Mouse (Mus musculus) left cerebral cortex, adult 18-20 months (tissue): ENCODE measurements around the gene Cpeb4. TPM values are rescaled to one million over a fixed set of nuclear protein-coding genes. Genes with fewer than 3 reads are reported as not detected.

Experiments used
- DNase-seq, 2 experiments: peaks; one replicate each; pipeline ENCODE4 v3.0.0; 2021 to 2022; ENCODE audit warnings: low spot score in 2 of 2, mixed read lengths in 1 of 2
- total RNA-seq, 2 experiments: library from RNA; stranded (reverse); gene quantifications; 2 replicates each; pipeline ENCODE4 v1.2.3; 2021

Gene Cpeb4
- total RNA-seq, 2 experiments from 2014 or later, result 145 to 152 TPM

DNA sequence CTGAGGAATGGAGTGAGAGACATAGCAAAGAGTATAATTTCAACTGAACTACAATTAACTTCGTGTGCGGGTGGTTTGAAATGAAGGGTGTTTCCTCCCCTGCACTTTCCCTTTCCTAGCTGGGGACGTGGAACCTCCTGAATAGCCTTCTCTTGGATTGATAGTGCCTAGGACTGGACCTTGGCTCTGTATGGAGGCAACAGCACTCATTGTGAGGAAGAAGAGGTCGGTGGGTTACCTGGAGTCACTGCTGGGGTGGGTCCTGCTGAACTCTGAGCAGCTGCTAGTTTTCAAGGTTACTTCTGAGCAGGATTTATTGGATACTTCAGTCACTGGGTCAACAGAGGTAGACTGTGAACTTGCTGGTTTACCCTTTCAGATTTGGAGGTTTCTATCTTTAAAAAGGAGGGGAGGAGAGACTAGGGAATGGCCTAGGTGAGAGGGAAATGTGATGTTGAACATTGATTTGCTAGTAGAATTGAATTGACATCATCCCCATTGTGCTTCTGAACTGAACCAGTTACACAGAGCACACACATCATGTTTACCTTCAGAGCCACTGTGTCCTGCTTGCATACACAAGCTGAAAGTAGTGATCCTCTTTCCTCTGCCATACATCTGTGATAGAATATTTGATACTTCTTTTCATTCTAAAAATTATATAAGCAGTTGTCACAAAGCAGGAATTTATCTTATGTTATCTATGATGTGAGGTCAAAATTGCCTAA lies 24.2 kb downstream of the Cpeb4 start:
- no peak for DNase-seq

GRCm38 (mm10) chr11:31896905-31897304 lies 24.9 kb downstream of the Cpeb4 start:
- DNase-seq, result no peak

DNA sequence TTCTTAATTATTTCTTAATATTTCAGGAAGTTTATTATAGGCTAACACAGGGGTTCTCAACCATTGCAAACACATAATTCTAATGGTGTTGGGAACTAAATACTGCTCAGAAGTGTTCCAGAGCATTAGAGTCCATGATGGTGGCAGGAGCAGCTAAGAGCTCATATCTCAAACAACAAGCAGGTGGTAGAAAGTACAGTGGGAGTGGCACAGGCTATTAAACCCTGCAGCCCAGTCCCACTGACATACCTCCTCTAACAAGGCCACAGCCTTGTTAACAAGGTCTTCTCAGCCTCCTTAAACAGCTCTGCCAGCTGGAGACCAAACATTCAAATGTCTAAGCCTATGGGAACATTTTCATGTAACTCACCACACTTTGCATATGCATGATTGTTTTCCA lies 27.2 kb downstream of the Cpeb4 start:
- no peak for DNase-seq

- DNase-seq, result no peak
These were observed 28.7 kb downstream of the Cpeb4 start for GRCm38 (mm10) chr11:31900736-31901135.

GRCm38 (mm10) chr11:31902251-31903001 lies 30.4 kb downstream of the Cpeb4 start:
- DNase-seq, result no peak

GRCm38 (mm10) chr11:31906499-31906898 lies 34.5 kb downstream of the Cpeb4 start:
- DNase-seq, result no peak

DNA sequence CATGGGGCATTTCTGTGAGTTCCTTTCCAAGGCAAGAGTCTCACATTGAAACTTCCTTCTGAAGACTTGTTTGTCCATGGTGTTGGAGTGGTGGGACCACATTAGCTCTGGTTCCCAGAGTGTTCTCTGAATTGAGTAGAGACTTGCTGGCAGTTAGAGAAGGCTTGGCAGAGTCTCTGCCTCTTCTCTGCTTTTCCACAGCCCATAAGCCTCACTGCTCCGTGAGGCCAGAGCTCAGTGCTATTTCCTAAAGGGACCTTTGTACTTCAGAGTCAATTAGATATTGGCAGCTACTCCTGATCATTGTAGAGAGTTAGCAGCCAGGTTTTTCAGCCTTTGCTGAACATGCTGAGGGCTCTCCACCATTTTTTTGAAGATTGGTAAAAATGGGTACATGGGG lies 35.6 kb downstream of the Cpeb4 start:
- DNase-seq, result no peak

GRCm38 (mm10) chr11:31912958-31913357 lies 40.9 kb downstream of the Cpeb4 start:
- no peak for DNase-seq

GRCm38 (mm10) chr11:31917769-31918168 lies 45.8 kb downstream of the Cpeb4 start:
- DNase-seq, result no peak

DNA sequence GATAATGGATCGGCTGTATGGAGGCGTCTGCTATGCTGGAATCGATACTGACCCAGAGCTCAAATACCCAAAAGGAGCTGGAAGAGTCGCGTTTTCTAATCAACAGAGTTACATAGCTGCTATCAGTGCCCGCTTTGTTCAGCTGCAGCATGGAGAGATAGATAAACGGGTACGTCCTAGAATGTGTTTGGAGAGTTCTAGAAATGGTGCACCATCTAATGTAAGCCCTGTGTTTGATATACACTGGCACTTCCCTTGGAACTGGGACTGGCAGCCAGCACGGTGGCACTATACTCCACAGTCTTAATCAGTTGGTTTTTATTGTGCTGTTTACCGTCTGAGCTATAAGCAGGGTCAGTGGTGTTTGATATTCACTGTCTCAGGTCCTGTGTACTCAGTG lies 58.0 kb downstream of the Cpeb4 start:
- DNase-seq, result no peak

DNA sequence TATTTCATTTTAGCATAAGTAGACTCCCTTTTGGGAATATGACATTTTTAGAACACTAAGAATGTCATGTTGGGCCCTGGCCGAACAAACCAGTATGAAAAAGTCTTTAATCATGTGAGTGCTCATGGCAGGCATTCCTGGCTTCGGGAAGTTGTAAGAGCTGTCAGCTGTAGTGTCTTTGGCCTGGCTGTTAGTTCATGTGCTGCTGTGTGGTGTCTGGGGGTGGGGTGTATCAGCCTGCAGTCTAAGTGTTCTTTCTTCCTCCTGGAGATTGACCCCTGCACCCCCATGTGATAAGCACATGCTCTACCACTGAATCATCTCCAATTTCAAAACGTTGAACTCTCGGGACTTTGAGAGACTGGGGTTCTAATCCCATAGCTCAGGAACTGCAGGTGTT lies 63.6 kb downstream of the Cpeb4 start:
- no peak for DNase-seq

- DNase-seq, result no peak
These were observed 65.0 kb downstream of the Cpeb4 start for GRCm38 (mm10) chr11:31936910-31937525.

DNA sequence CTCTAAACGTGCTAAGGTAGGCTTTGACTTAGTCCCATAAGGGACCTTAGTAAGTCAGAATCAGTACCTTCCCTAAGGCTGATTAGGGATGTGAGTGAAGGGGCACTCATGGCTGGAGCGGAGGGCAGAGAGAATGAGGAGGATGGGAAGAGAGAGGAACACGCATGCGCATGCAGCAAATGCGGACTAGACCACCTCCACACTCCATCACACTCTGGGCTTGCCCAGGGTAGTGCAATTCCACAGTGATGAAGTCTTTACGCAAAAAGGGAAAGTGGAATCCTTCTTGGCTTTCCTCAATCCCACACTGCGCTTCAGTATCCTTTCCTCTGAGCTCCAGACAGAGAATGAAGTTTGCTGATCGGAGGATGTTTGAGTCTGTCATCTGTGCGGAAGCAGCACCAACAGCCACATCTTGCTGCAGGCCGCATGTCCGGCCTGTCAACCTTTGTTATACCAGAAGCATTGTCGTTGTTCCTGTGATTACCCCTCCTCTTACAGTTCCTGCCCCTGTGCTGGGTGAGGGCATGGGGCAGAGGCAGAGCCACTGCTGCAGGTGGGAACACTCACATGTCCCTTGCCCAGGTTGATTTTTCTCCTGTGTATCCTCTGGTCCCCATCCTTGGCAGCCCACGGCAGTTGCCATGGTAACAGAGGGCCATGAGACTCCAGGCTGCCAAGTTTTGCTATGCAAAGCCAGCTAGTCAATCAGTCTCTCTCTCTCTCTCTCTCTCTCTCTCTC lies 69.1 kb downstream of the Cpeb4 start:
- DNase-seq, result peak; percentile 64 to 80

- no peak for DNase-seq
These were observed 69.9 kb downstream of the Cpeb4 start for GRCm38 (mm10) chr11:31941640-31942638.

GRCm38 (mm10) chr11:31945471-31945870 lies 73.5 kb downstream of the Cpeb4 start:
- no peak for DNase-seq

DNA sequence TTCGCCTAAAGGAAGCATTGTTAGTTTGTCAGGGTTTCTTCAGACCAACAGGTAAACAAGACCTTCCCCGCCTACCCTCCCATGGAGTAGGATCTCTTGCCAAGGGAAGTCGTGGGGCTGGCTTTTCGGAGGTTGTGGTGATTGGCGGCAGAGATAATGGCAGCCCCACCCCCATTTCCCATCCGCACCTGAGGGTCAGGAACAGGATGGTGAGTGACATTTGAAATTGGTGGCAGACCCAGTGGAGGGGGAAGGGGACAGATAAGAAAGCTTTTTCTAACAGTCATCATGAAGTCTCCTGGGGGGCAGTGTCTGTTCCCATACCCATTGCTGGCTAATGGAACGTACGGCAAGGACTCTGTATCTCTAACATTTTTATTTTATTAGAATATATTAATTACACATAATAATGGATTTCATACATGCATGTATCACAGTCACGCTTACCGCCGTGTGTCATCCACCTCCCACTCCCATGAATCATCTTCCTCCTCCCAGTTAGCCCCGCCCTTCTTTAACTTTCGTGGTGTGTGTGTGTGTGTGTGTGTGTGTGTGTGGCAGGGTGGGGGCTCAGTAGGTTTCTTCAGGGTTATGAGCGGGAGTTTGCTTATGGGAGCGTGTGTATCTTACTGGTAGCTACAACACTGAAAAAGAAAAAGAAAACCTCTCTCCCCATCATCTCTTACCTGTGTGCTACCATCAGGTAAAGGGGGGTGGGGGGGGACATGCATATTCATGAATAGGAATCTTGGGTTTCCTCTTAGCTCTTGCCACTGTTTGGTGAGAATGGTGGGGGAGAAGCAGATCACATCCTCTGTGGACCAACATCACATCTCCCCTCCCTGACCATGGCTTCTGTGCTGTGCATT lies 76.7 kb downstream of the Cpeb4 start:
- DNase-seq, result no peak

- peak; percentile 79 to 84 for DNase-seq
These were observed 77.3 kb downstream of the Cpeb4 start for GRCm38 (mm10) chr11:31949331-31949785.

DNA sequence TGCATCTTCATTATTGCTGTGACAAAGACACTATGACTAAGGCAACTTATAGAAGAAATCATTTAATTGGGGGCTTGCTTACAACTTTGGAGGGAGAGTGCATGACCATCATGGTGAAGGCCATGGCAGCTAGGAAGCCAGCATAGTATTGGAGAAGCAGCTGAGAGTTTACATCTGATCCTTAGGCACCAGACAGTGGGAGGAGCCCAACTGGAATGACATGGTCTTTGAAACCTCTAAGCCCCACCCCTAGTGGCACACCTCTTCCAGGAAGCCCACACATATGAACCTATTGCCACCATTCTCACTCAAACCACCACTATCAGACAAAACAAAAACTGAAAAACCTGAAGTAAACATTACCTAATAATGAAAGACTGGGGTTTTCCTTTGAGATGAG lies 88.1 kb downstream of the Cpeb4 start:
- DNase-seq, result no peak

GRCm38 (mm10) chr11:31963993-31964392 lies 92.0 kb downstream of the Cpeb4 start:
- DNase-seq, result no peak
